Mouse (Mus musculus) left cerebral cortex, adult 2 months (tissue): ENCODE results near the gene Med21. TPM values are rescaled to one million over a fixed set of nuclear protein-coding genes. Genes with fewer than 3 reads are reported as not detected.

Source experiments
- DNase-seq, 2 experiments: peaks; one replicate each; pipeline ENCODE4 v3.0.0; 2021 to 2022; ENCODE audit warnings: low spot score in 2 of 2, mixed read lengths in 1 of 2; ENCODE audit errors: extremely low spot score in 1 of 2
- H3K27ac ChIP-seq: fragments of 200-600 bp; 2 replicates; pipeline ENCODE4 v1.8.1; 2022
- H3K4me3 ChIP-seq: fragments of 200-600 bp; 2 replicates; pipeline ENCODE4 v1.8.1; 2022
- CTCF ChIP-seq: fragments of 200-600 bp; IDR thresholded peaks from 2 replicates; pipeline ENCODE4 v1.8.1; 2022; ENCODE audit warnings: antibody characterized with exemption, mild to moderate bottlenecking, moderate library complexity
- intact Hi-C: fragments of 180-260 bp; cut with DNase I; formaldehyde crosslinking; loops from one replicate; pipeline ENCODE4 v1.15.1; 2025
- total RNA-seq, 2 experiments: library from RNA; stranded (reverse); gene quantifications; 2 replicates each; pipeline ENCODE4 v1.2.3; 2021

The Med21 gene
- total RNA-seq, 2 experiments from 2014 or later, result 44.1 to 44.8 TPM

DNA sequence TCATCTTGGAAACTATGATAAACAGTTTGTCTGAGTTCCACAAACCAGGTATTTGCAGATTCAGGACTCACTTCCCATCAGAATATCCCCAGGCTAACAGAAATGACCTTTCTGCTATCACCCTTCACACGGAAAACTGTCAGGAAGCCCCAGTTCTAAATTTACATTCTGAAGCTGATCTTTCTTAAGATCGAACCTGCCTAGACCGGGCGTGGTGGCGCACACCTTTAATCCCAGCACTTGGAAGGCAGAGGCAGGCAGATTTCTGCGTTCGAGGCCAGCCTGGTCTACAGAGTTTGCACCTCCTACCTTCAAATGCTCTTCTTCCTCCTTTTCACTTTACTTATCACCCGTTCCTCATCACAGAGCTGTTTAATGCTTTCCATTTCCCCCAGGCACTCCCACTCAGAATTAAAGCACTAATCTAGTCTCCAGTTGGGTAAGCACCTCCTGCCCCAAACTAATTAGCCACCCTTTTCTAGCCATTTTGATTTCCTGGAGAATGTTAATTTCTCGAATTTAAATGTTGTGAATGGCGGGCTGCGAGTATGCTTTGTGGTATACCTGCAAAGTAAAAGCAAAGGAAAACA lies 631 bp upstream of the Med21 start:
- TF ChIP-seq CTCF, result no peak
- Histone ChIP-seq H3K27ac (peak overlapping the region; percentile 92), H3K4me3 (peak overlapping the region; percentile 63)
- intact Hi-C loops, result loop anchor here (2.0 to 10.0 kb wide), 2 partner anchors 65 to 343 kb away; partner anchors contain the start of genes Fgfr1op2 and Ints13
- DNase-seq, result no peak

GRCm38 (mm10) chr6:146643184-146643570 lies 830 bp downstream of the Med21 start:
- intact Hi-C loops, result loop anchor here (2.0 to 10.0 kb wide), 2 partner anchors 66 to 342 kb away; partner anchors contain the start of genes Fgfr1op2 and Ints13
- TF ChIP-seq CTCF, result no peak
- no peak for DNase-seq
- Histone ChIP-seq H3K27ac (peak overlapping the region; percentile 89; the same call in 1 of the 2 replicates), H3K4me3 (peak overlapping the region; percentile 63)

DNA sequence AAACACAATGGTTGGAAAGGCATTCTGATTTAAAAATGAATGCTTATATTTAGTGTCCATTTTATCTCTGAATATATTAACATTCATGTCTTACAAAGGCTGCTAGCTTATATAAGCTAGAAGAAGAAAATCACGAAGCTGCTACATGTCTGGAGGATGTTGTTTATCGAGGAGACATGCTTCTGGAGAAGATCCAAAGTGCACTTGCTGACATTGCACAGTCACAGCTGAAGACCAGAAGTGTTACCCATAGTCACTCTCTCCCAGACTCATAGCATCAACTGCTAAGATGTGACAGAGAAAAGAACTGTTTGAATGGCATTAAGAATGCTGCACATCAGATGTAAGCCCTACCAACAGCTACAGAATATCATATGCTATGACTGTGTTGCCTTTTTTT lies 7.7 kb downstream of the Med21 start:
- no peak for DNase-seq
- no peak for TF ChIP-seq CTCF
- intact Hi-C loops, result no loop called here
- H3K4me3 ChIP-seq, result no peak overlapping the region
- H3K27ac ChIP-seq, result peak overlapping the region; percentile 57; the same call in 1 of the 2 replicates

DNA sequence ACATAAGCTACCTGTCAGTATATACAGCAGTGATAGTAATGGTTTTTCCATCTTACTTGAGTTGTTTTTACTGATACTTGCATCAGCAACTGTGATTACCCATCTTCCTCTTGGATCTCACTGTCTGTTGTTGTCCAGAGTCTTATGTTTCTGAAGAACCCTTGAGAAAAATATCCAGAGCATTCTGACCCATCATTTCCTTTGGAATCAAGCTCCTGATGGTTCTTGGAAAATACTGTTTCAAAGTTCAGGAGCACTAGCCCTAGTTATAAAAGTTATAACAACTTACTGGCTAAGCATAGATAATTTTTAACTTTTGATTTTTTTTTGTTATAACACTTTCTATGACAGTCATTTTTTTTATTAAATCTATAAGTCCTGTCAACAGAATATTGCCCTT lies 9.1 kb downstream of the Med21 start:
- DNase-seq, result no peak
- H3K4me3 ChIP-seq, result no peak overlapping the region
- intact Hi-C loops, result no loop called here
- no peak for TF ChIP-seq CTCF
- H3K27ac ChIP-seq, result no peak overlapping the region

- intact Hi-C loops, result no loop called here
Measured at GRCm38 (mm10) chr6:146653197-146653596, 10.8 kb downstream of the Med21 start.

GRCm38 (mm10) chr6:146660591-146660990 lies 18.2 kb downstream of the Med21 start:
- Histone ChIP-seq H3K4me3 (no peak overlapping the region), H3K27ac (no peak overlapping the region)
- intact Hi-C loops, result loop anchor here (5.0 kb wide), 1 partner anchor 67 kb away; no protein-coding TSS in a partner anchor
- DNase-seq, result no peak
- peak; percentile 48 for TF ChIP-seq CTCF

More at GRCm38 (mm10) chr6:146653197-146653596, 10.8 kb downstream of the Med21 start:
- no peak for TF ChIP-seq CTCF
- no peak for DNase-seq
- Histone ChIP-seq H3K4me3 (no peak overlapping the region), H3K27ac (no peak overlapping the region)

DNA sequence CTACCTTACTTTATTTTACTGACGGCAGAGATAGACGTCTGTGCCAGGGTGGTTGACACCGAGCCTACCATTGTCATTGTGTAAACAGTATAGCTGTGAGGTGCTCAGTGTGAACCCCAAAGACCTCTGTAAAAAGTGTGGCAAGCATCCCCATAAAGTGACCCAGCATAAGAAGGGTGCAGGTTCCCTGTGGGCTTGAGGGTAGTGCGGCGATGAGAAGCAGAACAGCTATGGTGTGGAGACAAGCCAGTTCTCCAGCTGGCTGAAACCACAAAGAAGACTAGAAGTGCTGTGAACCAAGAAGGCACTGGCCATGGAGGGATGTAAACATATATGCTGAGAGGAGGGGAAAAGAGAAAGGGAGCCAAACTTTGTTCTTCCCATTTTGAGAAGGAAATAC lies 19.3 kb downstream of the Med21 start:
- Histone ChIP-seq H3K27ac (no peak overlapping the region), H3K4me3 (no peak overlapping the region)
- no peak for DNase-seq
- intact Hi-C loops, result loop anchor here (1.0 to 5.0 kb wide), 2 partner anchors 66 to 101 kb away; no protein-coding TSS in a partner anchor
- TF ChIP-seq CTCF, result no peak

GRCm38 (mm10) chr6:146662679-146663078 lies 20.3 kb downstream of the Med21 start:
- Histone ChIP-seq H3K4me3 (no peak overlapping the region), H3K27ac (no peak overlapping the region)
- TF ChIP-seq CTCF, result peak; percentile 81
- peak in 1 of 2 experiments; percentile 38 for DNase-seq
- intact Hi-C loops, result loop anchor here (1.0 to 5.0 kb wide), 2 partner anchors 65 to 100 kb away; no protein-coding TSS in a partner anchor

- TF ChIP-seq CTCF, result no peak
- intact Hi-C loops, result loop anchor here (5.0 kb wide), 1 partner anchor 63 kb away; no protein-coding TSS in a partner anchor
- H3K4me3 ChIP-seq, result no peak overlapping the region
- no peak for DNase-seq
- H3K27ac ChIP-seq, result no peak overlapping the region
Measured at GRCm38 (mm10) chr6:146664116-146664515, 21.8 kb downstream of the Med21 start.

GRCm38 (mm10) chr6:146664917-146665316 lies 22.6 kb downstream of the Med21 start:
- no peak for DNase-seq
- intact Hi-C loops, result loop anchor here (5.0 kb wide), 1 partner anchor 62 kb away; no protein-coding TSS in a partner anchor
- TF ChIP-seq CTCF, result no peak
- Histone ChIP-seq H3K27ac (no peak overlapping the region), H3K4me3 (no peak overlapping the region)

GRCm38 (mm10) chr6:146665408-146665807 lies 23.1 kb downstream of the Med21 start:
- DNase-seq, result no peak
- no peak overlapping the region for H3K27ac ChIP-seq
- H3K4me3 ChIP-seq, result no peak overlapping the region
- intact Hi-C loops, result no loop called here
- no peak for TF ChIP-seq CTCF

- Histone ChIP-seq H3K27ac (no peak overlapping the region), H3K4me3 (no peak overlapping the region)
- intact Hi-C loops, result no loop called here
- DNase-seq, result no peak
- no peak for TF ChIP-seq CTCF
Measured at GRCm38 (mm10) chr6:146666811-146667210, 24.5 kb downstream of the Med21 start.

GRCm38 (mm10) chr6:146668606-146669005 lies 26.3 kb downstream of the Med21 start:
- Histone ChIP-seq H3K4me3 (no peak overlapping the region), H3K27ac (no peak overlapping the region)
- intact Hi-C loops, result no loop called here
- no peak for DNase-seq
- no peak for TF ChIP-seq CTCF
